In the genomic region with DNA sequence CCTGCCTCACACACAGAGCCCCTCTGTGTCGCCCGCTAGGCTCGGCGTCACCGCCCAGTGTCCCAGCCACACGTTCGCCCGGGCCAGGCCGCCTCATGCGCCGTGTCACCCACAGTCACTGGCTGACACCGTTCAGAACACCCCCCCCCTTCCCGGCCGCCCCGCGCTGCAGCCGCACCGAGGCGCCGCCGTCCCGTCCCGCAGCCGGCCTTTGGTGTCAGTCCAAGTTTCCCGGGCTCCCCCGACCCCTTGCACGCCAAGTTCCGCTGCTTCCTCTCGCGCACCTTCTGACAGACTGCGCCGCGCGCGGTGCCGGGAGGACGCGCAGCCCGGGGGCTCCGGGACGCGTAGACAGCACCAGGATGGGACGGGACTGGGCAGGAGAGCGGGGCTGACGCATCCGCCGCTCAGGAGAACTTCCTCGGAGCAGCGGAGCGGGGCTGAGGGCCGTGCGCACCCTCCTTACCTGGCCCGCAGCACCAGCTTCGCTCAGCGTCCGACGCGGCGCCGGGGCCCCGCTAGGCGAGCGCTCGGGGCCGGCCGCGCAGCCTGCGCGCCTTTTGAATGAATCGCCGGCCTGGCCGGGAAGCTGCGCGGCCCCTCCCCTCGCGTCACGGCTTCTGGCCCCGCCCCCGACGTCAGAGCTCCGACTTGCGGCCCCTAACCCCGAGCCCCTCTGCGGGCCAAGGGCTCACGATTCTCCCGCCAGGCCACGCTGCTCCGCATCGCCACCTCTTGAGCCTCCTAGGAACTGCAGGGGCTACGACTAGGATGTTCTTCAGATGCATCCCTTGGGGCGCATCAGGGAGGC, we compare ENCODE assay signal across 8 mouse cellular contexts. TPM values are rescaled to one million over a fixed set of nuclear protein-coding genes. Genes with fewer than 3 reads are reported as not detected.
DNase-seq lines count a peak whose midpoint lies in the region; ATAC-seq and TF ChIP-seq lines count a peak whose summit lies in the region.

A gene (minus strand): TSS at position 619 of the 811 bp plus-strand sequence.

- peaks cover 36% of the 10 kb centered on the region for H3K4me1 ChIP-seq in hindbrain, embryonic 10.5 days (replicated peaks)
- peaks cover 5% of the 10 kb centered on the region; the same call in 1 of the 2 replicates for H3K4me1 ChIP-seq in lung, embryonic 16.5 days (replicated peaks; ENCODE audit: control insufficient read depth, insufficient read depth, low read length)
- H3K4me1 ChIP-seq in thymus, adult 2 months (replicated peaks; ENCODE audit: control insufficient read depth, insufficient read depth, low read length), result peaks cover 6% of the 10 kb centered on the region

- peak within 1 kb of the TSS; percentile 99 for H3K4me2 ChIP-seq in lung, embryonic 16.5 days (ENCODE audit: low read depth, low read length)

- H3K36me3 ChIP-seq in hindbrain, embryonic 10.5 days, result no peaks in the 10 kb centered on the region
- H3K36me3 ChIP-seq in lung, embryonic 16.5 days (ENCODE audit: control insufficient read depth, insufficient read depth, low read length), result no peaks in the 10 kb centered on the region
- no peaks in the 10 kb centered on the region for H3K36me3 ChIP-seq in thymus, adult 2 months (ENCODE audit: control insufficient read depth, insufficient read depth, low read length)

- H3K27ac ChIP-seq in hindbrain, embryonic 10.5 days, result peak within 1 kb of the TSS; percentile 93
- peak within 1 kb of the TSS; percentile 23 for H3K27ac ChIP-seq in lung, embryonic 16.5 days (ENCODE audit: low read length)
- peak within 1 kb of the TSS; percentile 7; the same call in 1 of the 2 replicates for H3K27ac ChIP-seq in thymus, adult 2 months (ENCODE audit: control insufficient read depth, insufficient read depth, low read length)

- ATAC-seq in frontal cortex, adult (ENCODE audit: low TSS enrichment), result peak; percentile 54
- peak; percentile 94 for ATAC-seq in lung, embryonic 16.5 days (ENCODE audit: low read depth)

- peak within 1 kb of the TSS; percentile 74 for H3K4me3 ChIP-seq in hindbrain, embryonic 10.5 days
- peak within 1 kb of the TSS; percentile 62 for H3K4me3 ChIP-seq in lung, embryonic 16.5 days (ENCODE audit: low read length)
- peak within 1 kb of the TSS; percentile 77 for H3K4me3 ChIP-seq in thymus, adult 2 months (ENCODE audit: control insufficient read depth, insufficient read depth, low read length)

- peak; percentile 79 for TF ChIP-seq CTCF in thymus, adult 2 months (IDR thresholded peaks at IDR 0.05; ENCODE audit: borderline replicate concordance, control insufficient read depth, extremely low read depth, insufficient read depth, low read length, poor library complexity)

- H3K27me3 ChIP-seq in hindbrain, embryonic 10.5 days (ENCODE audit: insufficient read depth, poor library complexity, severe bottlenecking), result no peaks in the 10 kb centered on the region
- H3K27me3 ChIP-seq in lung, embryonic 16.5 days (ENCODE audit: control insufficient read depth, insufficient read depth, low read depth, low read length), result no peaks in the 10 kb centered on the region
- H3K27me3 ChIP-seq in thymus, adult 2 months (ENCODE audit: control insufficient read depth, insufficient read depth, low read length), result no peaks in the 10 kb centered on the region

- WGBS in hindbrain, embryonic 10.5 days, result under 1% methylated on average over 91 of the region's 91 CpGs
- WGBS in lung, embryonic 16.5 days, result under 1% methylated on average over 83 of the region's 91 CpGs
- under 1% methylated on average over 91 of the region's 91 CpGs for WGBS in thymus, adult 2 months

- H3K9me3 ChIP-seq in hindbrain, embryonic 10.5 days, result no peaks in the 10 kb centered on the region
- no peaks in the 10 kb centered on the region for H3K9me3 ChIP-seq in lung, embryonic 16.5 days (ENCODE audit: control insufficient read depth, low read length)

- TF ChIP-seq POLR2A in thymus, adult 2 months (IDR thresholded peaks at IDR 0.05; ENCODE audit: control insufficient read depth, extremely low read depth, insufficient read depth, low read length, poor library complexity), result peak; percentile 42; the same call in 1 of the 2 replicates

- DNase-seq in Muller cell, postnatal 12 days (ENCODE audit: inconsistent ontology term), result peak; percentile 99
- peak; percentile 93 for DNase-seq in cerebellum, adult 9-10 months
- peak; percentile 98 for DNase-seq in hindbrain, embryonic 10.5 days (ENCODE audit: low spot score)
- DNase-seq in layer of hippocampus, adult 9-11 months, result peak; percentile 88
- peak; percentile 85 for DNase-seq in ovary, adult 18-20 months (ENCODE audit: low spot score)
- DNase-seq in thymus, adult 2 months, result peak; percentile 98

- H3K9ac ChIP-seq in lung, embryonic 16.5 days (ENCODE audit: low read length), result peak within 1 kb of the TSS; percentile 70

RNA-seq across cellular contexts. Expression of the gene that starts here (rescaled TPM):
- polyA plus RNA-seq in hindbrain, embryonic 10.5 days (2016; fragmentation: Nextera tagmentation; extraction: Ambion mirVana), result 3.6 and 4.8 TPM in 2 replicates
- 3.0 and 3.8 TPM in 2 replicates for polyA plus RNA-seq in lung, embryonic 16.5 days (2015; fragmentation: Nextera tagmentation; extraction: Ambion mirVana)
- polyA plus RNA-seq in thymus, adult 2 months (2012; rRNA removed), result 77.5 and 82.0 TPM in 2 replicates

Comparison
In these comparisons a context has a peak if more than half of its experiments do, and no peak if none do; other contexts are left out.
1. Peak in every context shown above with its lines: DNase-seq, ATAC-seq, H3K4me3 ChIP-seq and H3K27ac ChIP-seq.
2. RNA of the gene that starts here (polyA plus RNA-seq): 77.5 to 82.0 TPM in thymus, adult 2 months; 3.0 to 3.8 TPM in lung, embryonic 16.5 days and 3.6 to 4.8 TPM in hindbrain, embryonic 10.5 days; every median in the first group is over 10 times any median in the second.
3. H3K27ac ChIP-seq: peak in every context shown above with its lines; median percentile 93 in hindbrain, embryonic 10.5 days; 23 in lung, embryonic 16.5 days; 7 in thymus, adult 2 months.